Mouse (Mus musculus) liver, embryonic 11.5 days (tissue): ENCODE results near the gene Aire. TPM values are rescaled to one million over a fixed set of nuclear protein-coding genes. Genes with fewer than 3 reads are reported as not detected.

Experiments
- ATAC-seq: fragments of 200-750 bp; cut with Nextera tagmentation; replicated peaks from 2 replicates; pipeline ENCODE4 v1.8.0; 2017; ENCODE audit warnings: moderate number of reproducible peaks, mild to moderate bottlenecking, moderate TSS enrichment, moderate library complexity; ENCODE audit not compliant: low FRiP score
- DNase-seq: peaks from one replicate; pipeline ENCODE4 v3.0.0-alpha.2; 2017; ENCODE audit warnings: low spot score
- H3K27ac ChIP-seq: fragments of 300-500 bp; sonication (generic); 2 replicates; pipeline ENCODE4 v1.5.1; 2014; ENCODE audit warnings: mild to moderate bottlenecking, low read depth, low read length, control low read depth
- H3K27me3 ChIP-seq: fragments of 300-500 bp; sonication (generic); replicated peaks from 2 replicates; pipeline ENCODE4 v1.6.1; 2014; ENCODE audit warnings: low read length, mixed read lengths; ENCODE audit not compliant: control insufficient read depth, insufficient read depth
- H3K36me3 ChIP-seq: fragments of 300-500 bp; sonication (generic); 2 replicates; pipeline ENCODE4 v1.6.1; 2014; ENCODE audit warnings: mild to moderate bottlenecking, low read length, moderate library complexity, mixed read lengths; ENCODE audit not compliant: control insufficient read depth, insufficient read depth
- H3K4me1 ChIP-seq: fragments of 300-500 bp; sonication (generic); replicated peaks from 2 replicates; pipeline ENCODE4 v1.6.1; 2014; ENCODE audit warnings: low read length, mixed read lengths; ENCODE audit not compliant: control insufficient read depth, insufficient read depth
- H3K4me2 ChIP-seq: fragments of 300-500 bp; sonication (generic); 2 replicates; pipeline ENCODE4 v1.6.1; 2014; ENCODE audit warnings: mild to moderate bottlenecking, control low read depth, moderate library complexity
- H3K4me3 ChIP-seq: fragments of 300-500 bp; sonication (generic); 2 replicates; pipeline ENCODE4 v1.5.1; 2014; ENCODE audit warnings: low read depth, low read length, control low read depth
- H3K9ac ChIP-seq: fragments of 300-500 bp; sonication (generic); 2 replicates; pipeline ENCODE4 v1.6.1; 2014; ENCODE audit warnings: low read depth, low read length, control low read depth
- H3K9me3 ChIP-seq: fragments of 300-500 bp; sonication (generic); 2 replicates; pipeline ENCODE4 v1.6.1; 2016; ENCODE audit warnings: low read length, inconsistent platforms, mixed read lengths; ENCODE audit not compliant: control insufficient read depth
- WGBS: fragments of 180-500 bp; shearing (Covaris S2); extraction: QIAGEN DNeasy Blood & Tissue Kit; methylation state at CpG from one replicate; pipeline ENCODE4 v1.1.7; 2014; 5-methylcytosine and 5-hydroxymethylcytosine counted together
- polyA plus RNA-seq: library from polyadenylated mRNA; unstranded; fragments of >200 nt; fragmentation: Nextera tagmentation; extraction: Ambion mirVana; gene quantifications from 2 replicates; pipeline ENCODE4 v1.2.1, GENCODE M21; 2014

The Aire gene
- polyA plus RNA-seq, 1 experiment from 2014 or later: 0.51 TPM

DNA sequence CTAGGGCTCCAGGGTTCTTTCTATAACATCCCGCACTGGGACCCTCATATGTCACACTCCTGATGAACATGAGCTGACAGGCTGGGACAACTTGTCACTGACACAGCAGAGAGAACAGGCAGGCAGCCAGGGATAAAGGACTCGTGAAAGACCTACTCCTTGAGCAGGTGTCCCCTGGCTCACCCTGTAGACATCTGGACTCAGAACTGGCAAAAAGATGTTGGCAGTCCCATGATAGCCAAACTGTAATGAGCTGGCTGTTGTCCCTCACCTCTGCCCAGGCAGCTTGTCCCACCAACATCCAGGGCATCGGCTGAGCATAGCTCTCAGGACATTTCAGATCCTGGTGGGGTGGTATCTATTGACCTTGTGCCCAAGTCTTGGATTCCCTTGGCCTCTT is 47.8 kb downstream of the Aire start:
- Histone ChIP-seq H3K9me3 (no peaks in the 10 kb centered on the region), H3K4me2 (no peak overlapping the region), H3K27ac (no peak overlapping the region), H3K9ac (no peak overlapping the region), H3K4me3 (no peak overlapping the region), H3K4me1 (no peaks in the 10 kb centered on the region), H3K36me3 (peaks cover 86% of the 10 kb centered on the region), H3K27me3 (no peaks in the 10 kb centered on the region)
- 93% methylated on average over 3 of the region's 3 CpGs for WGBS
- ATAC-seq (no peak), DNase-seq (no peak)

DNA sequence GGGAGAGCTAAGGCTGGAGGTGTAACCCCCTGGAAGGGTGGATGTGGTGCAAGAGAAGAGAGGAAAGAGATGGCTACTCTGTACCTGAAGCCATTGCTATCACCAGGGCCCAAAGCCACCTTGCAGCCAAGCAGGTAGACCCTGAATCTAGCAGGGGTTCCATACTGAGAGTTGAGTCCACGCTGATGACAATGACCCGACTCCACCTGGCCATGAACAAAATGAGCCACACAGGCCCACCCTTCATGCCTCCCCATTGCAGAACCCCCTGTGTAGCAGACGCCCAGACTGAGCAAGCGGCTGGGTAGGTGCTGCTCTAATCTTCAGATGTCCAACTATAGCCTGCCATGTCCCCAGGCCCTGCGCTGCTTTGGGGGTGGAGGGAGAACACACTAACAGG is 57.6 kb downstream of the Aire start:
- ATAC-seq (no peak), DNase-seq (no peak)
- H3K27ac ChIP-seq: no peak overlapping the region
- H3K4me3 ChIP-seq: no peak overlapping the region
- H3K36me3 ChIP-seq: peaks cover 30% of the 10 kb centered on the region
- 87% methylated on average over 5 of the region's 5 CpGs for WGBS
- H3K9me3 ChIP-seq: no peaks in the 10 kb centered on the region
- no peaks in the 10 kb centered on the region for H3K27me3 ChIP-seq
- no peaks in the 10 kb centered on the region for H3K4me1 ChIP-seq
- no peak overlapping the region for H3K4me2 ChIP-seq
- H3K9ac ChIP-seq: no peak overlapping the region

GRCm38 (mm10) chr10:77984660-77985059 is 58.8 kb downstream of the Aire start:
- Histone ChIP-seq H3K4me1 (no peaks in the 10 kb centered on the region), H3K4me2 (no peak overlapping the region), H3K27ac (no peak overlapping the region), H3K27me3 (no peaks in the 10 kb centered on the region), H3K36me3 (peaks cover 19% of the 10 kb centered on the region), H3K4me3 (no peak overlapping the region), H3K9ac (no peak overlapping the region), H3K9me3 (no peaks in the 10 kb centered on the region)
- 2% methylated on average over 4 of the region's 4 CpGs for WGBS
- ATAC-seq: peak; percentile 63
- DNase-seq: peak; percentile 66

Other genes starting within 250 kb of the Aire start
- gene Gm9639, start 248.5 kb downstream of the Aire start, polyA plus RNA-seq: not detected in 2 replicates
- gene Gm19668, start 244.5 kb downstream of the Aire start, polyA plus RNA-seq: not detected in 2 replicates
- gene Gm9507, start 231.8 kb downstream of the Aire start, polyA plus RNA-seq: not detected in 2 replicates
- not detected in 2 replicates for gene Gm2696, start 228.9 kb downstream of the Aire start, polyA plus RNA-seq
- gene Krtap10-4, start 216.5 kb downstream of the Aire start, polyA plus RNA-seq: not detected in 2 replicates
- gene Krtap10-10, start 207.7 kb downstream of the Aire start, polyA plus RNA-seq: not detected in 2 replicates
- gene Gm36176, start 196.8 kb downstream of the Aire start, polyA plus RNA-seq: not detected in 2 replicates
- not detected in 2 replicates for gene Gm10318, start 190.8 kb downstream of the Aire start, polyA plus RNA-seq
- not detected in 2 replicates for gene Gm3285, start 181.6 kb downstream of the Aire start, polyA plus RNA-seq
- gene Lrrc3, start 141.1 kb downstream of the Aire start, polyA plus RNA-seq: 8.2 and 10.0 TPM in 2 replicates
- gene Trpm2, start 73.0 kb downstream of the Aire start, polyA plus RNA-seq: 1.2 TPM in 2 replicates
- 12.1 and 12.8 TPM in 2 replicates for gene 1810043G02Rik, start 65.1 kb downstream of the Aire start, polyA plus RNA-seq
- gene Pfkl, start 33.5 kb downstream of the Aire start, polyA plus RNA-seq: 245 and 255 TPM in 2 replicates
- gene Dnmt3l, start 1.7 kb downstream of the Aire start, polyA plus RNA-seq: not detected in 2 replicates
- 3.5 and 4.2 TPM in 2 replicates for gene Icosl, start 25.7 kb upstream of the Aire start, polyA plus RNA-seq
- gene D10Jhu81e, start 126.2 kb upstream of the Aire start, polyA plus RNA-seq: 22.9 and 24.3 TPM in 2 replicates
- gene Pwp2, start 141.5 kb upstream of the Aire start, polyA plus RNA-seq: 30.8 and 35.0 TPM in 2 replicates
- gene Trappc10, start 201.0 kb upstream of the Aire start, polyA plus RNA-seq: 13.3 and 14.3 TPM in 2 replicates